Mouse (Mus musculus): ENCODE data around the gene Dennd1a.
A peak's percentile ranks its signal among the peaks of the same experiment; 100 is the strongest.

DNA sequence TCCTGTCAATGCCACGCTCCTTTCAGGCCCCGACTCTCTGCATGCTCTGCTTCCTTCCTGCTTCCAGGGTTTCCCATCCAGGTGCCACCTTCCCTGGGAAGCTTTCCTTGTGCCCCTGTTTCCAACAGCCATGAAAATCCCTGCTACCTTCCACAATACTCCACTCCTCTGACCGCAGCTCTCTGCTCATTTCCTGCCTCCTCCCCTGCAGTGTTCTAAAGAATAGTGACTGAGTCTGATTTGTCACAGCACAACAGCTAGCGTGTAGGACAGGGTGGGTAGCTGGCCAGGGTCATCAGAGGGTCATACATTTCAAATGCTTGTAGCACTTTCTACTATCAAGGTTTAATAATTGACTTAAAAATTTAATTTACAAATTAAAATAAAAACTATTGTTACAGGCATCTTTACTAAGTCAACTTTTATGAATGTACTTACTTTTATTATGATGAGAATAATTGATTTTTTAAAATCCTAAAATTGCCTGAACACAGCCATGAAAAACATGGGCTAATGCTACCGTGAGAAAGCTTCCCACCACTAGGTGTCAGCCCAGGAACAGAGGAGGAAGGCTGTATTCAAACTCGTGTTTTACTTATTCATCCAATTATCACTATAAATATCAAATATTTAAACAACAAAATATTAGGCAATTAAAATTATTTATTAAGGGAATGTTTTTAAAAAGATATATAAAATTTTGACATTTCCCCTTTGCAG is 361.6 kb downstream of the Dennd1a start:
- TF ChIP-seq POLR2A (IDR thresholded peaks at IDR 0.05; ENCODE audit: extremely low read depth, insufficient read depth, low read length) (no peak), CTCF (IDR thresholded peaks at IDR 0.05; ENCODE audit: low read depth, low read length) (peak; percentile 48)

Data from liver, adult 2 months (tissue).